Mouse (Mus musculus) liver, embryonic 14.5 days (tissue): Measurements from ENCODE around the gene Sema6b. TPM values are rescaled to one million over a fixed set of nuclear protein-coding genes. Genes with fewer than 3 reads are reported as not detected.
A peak's percentile ranks its signal among the peaks of the same experiment; 100 is the strongest.

Source experiments
- ATAC-seq: fragments of 200-750 bp; cut with Nextera tagmentation; 2 replicates; pipeline ENCODE4 v1.8.0; 2017; ENCODE audit warnings: moderate number of reproducible peaks, mild to moderate bottlenecking, moderate library complexity; ENCODE audit not compliant: insufficient read depth
- DNase-seq, 3 experiments: peaks; one replicate each; pipeline ENCODE4 v3.0.0-alpha.2; 2012 to 2013; ENCODE audit warnings: low read depth in 3 of 3, low spot score in 3 of 3
- H3K27ac ChIP-seq: fragments of 300-500 bp; sonication (generic); 2 replicates; pipeline ENCODE4 v1.5.1; 2014; ENCODE audit warnings: moderate library complexity, mild to moderate bottlenecking, control low read depth, inconsistent platforms
- H3K27me3 ChIP-seq: fragments of 300-500 bp; sonication (generic); 2 replicates; pipeline ENCODE4 v1.6.1; 2014; ENCODE audit warnings: mild to moderate bottlenecking, low read length, moderate library complexity; ENCODE audit not compliant: control insufficient read depth, insufficient read depth
- H3K36me3 ChIP-seq: fragments of 300-500 bp; sonication (generic); replicated peaks from 2 replicates; pipeline ENCODE4 v1.6.1; 2014; ENCODE audit warnings: low read depth; ENCODE audit not compliant: control insufficient read depth, insufficient read depth
- H3K4me1 ChIP-seq, 2 experiments: fragments of 200-500 bp in 1 of 2; fragments of 300-500 bp in 1 of 2; sonication (generic) in 1 of 2; replicated peaks; 2 replicates each; pipeline ENCODE4 v1.6.1; 2012 to 2014; ENCODE audit warnings: antibody characterized with exemption in 1 of 2, inconsistent platforms in 1 of 2, low read length in 1 of 2; ENCODE audit not compliant: control insufficient read depth in 2 of 2, insufficient read depth in 2 of 2
- H3K4me2 ChIP-seq: fragments of 300-500 bp; sonication (generic); 2 replicates; pipeline ENCODE4 v1.6.1; 2014; ENCODE audit warnings: low read depth, mild to moderate bottlenecking, control low read depth, moderate library complexity
- H3K4me3 ChIP-seq, 2 experiments: fragments of 200-500 bp in 1 of 2; fragments of 300-500 bp in 1 of 2; sonication (generic) in 1 of 2; 2 replicates each; pipeline ENCODE4 v1.5.1; 2012 to 2014; ENCODE audit warnings: low read depth in 2 of 2, low read length in 2 of 2, mild to moderate bottlenecking in 2 of 2, control low read depth in 1 of 2, inconsistent platforms in 1 of 2, moderate library complexity in 1 of 2; ENCODE audit not compliant: insufficient read depth in 1 of 2
- H3K9ac ChIP-seq: fragments of 300-500 bp; sonication (generic); replicated peaks from 2 replicates; pipeline ENCODE4 v1.6.1; 2014; ENCODE audit warnings: mild to moderate bottlenecking, control low read depth, moderate library complexity
- H3K9me3 ChIP-seq: fragments of 300-500 bp; sonication (generic); 2 replicates; pipeline ENCODE4 v1.6.1; 2016; ENCODE audit warnings: low read length, mixed read lengths; ENCODE audit not compliant: control insufficient read depth
- CTCF ChIP-seq: IDR thresholded peaks from 2 replicates; pipeline ENCODE4 v1.5.1; 2016; ENCODE audit warnings: antibody characterized with exemption, low read depth, control low read depth
- EP300 ChIP-seq: IDR thresholded peaks from 2 replicates; pipeline ENCODE4 v1.6.1; 2016; ENCODE audit warnings: antibody characterized with exemption, low read depth
- WGBS: fragments of 180-500 bp; shearing (Covaris S2); extraction: QIAGEN DNeasy Blood & Tissue Kit; methylation state at CpG from one replicate; pipeline ENCODE4 v1.1.7; 2014; ENCODE audit not compliant: insufficient replicate concordance; 5-methylcytosine and 5-hydroxymethylcytosine counted together
- polyA plus RNA-seq, 2 experiments: library from polyadenylated mRNA; depleted of rRNA in 1 of 2; stranded (reverse) in 1 of 2; unstranded in 1 of 2; fragments of >200 nt; fragmentation: Nextera tagmentation in 1 of 2; extraction: Ambion mirVana in 1 of 2; gene quantifications; 2 replicates each; pipeline versions ENCODE4 v1.2.1 to v1.2.3; 2012 to 2014

Gene Sema6b
- polyA plus RNA-seq, 2 experiments: 0.43 to 0.92 TPM

GRCm38 (mm10) chr17:56119981-56120880 is 19.9 kb downstream of the Sema6b start:
- H3K9ac ChIP-seq: no peak overlapping the region
- peaks cover 4% of the 10 kb centered on the region; the same call in 1 of the 2 replicates for H3K9me3 ChIP-seq
- no peak overlapping the region for H3K27ac ChIP-seq
- peaks cover 40% of the 10 kb centered on the region for H3K27me3 ChIP-seq
- 0 out of 2 replicates have a peak overlapping the region, but pooled peaks have one; percentile 9 for H3K4me2 ChIP-seq
- no peak overlapping the region for H3K4me3 ChIP-seq
- DNase-seq (no peak), ATAC-seq (no peak)
- H3K4me1 ChIP-seq: no peaks in the 10 kb centered on the region
- 8% methylated on average over 66 of the region's 66 CpGs for WGBS
- TF ChIP-seq EP300: no peak
- no peak for TF ChIP-seq CTCF
- no peaks in the 10 kb centered on the region for H3K36me3 ChIP-seq

GRCm38 (mm10) chr17:56119431-56119830 is 20.7 kb downstream of the Sema6b start:
- no peak for ATAC-seq
- Histone ChIP-seq H3K4me3 (no peak overlapping the region), H3K9ac (no peak overlapping the region), H3K36me3 (no peaks in the 10 kb centered on the region), H3K9me3 (peaks cover 4% of the 10 kb centered on the region; the same call in 1 of the 2 replicates), H3K4me1 (no peaks in the 10 kb centered on the region), H3K4me2 (no peak overlapping the region), H3K27ac (no peak overlapping the region), H3K27me3 (peaks cover 38% of the 10 kb centered on the region)
- no peak for TF ChIP-seq EP300
- no peak for TF ChIP-seq CTCF
- 35% methylated on average over 12 of the region's 12 CpGs for WGBS
- DNase-seq: no peak

DNA sequence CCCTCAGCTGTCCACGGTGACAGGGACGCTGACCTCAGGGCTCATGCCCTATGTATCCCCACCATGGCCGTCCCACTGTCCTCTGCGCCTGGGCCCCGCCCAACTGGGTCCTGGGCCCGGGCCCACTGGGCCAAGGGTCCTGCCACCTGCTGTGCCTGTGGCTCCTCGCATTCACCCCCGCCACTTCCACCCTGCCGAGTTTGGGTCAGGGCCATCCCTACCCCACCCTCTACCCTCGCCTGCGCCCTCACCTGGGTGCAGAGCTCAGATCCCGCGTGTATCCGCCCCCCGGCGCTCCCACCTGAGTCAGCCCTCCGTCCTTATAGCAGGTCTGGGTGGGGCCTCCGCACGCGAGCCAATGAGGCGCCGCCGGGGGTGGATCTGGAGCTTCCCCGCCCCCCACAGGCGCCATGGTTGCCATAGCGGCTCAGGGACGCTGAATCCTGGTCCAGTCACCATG is 22.9 kb downstream of the Sema6b start, which contains the start of gene Plin5:
Gene Plin5 (minus strand): TSS at position 346 of the 460 bp plus-strand sequence.
- no peak within 1 kb of the TSS for H3K9ac ChIP-seq
- H3K27ac ChIP-seq: no peak within 1 kb of the TSS
- H3K9me3 ChIP-seq: peaks cover under 1% of the 10 kb centered on the region; the same call in 1 of the 2 replicates
- peaks cover 31% of the 10 kb centered on the region for H3K27me3 ChIP-seq
- no peak for DNase-seq
- 2% methylated on average over 27 of the region's 27 CpGs for WGBS
- peak within 1 kb of the TSS; percentile 51 for H3K4me2 ChIP-seq
- H3K36me3 ChIP-seq: no peaks in the 10 kb centered on the region
- ATAC-seq: peak; percentile 56
- no peak for TF ChIP-seq EP300
- TF ChIP-seq CTCF: no peak
- H3K4me1 ChIP-seq: no peaks in the 10 kb centered on the region
- H3K4me3 ChIP-seq: peak within 1 kb of the TSS in 1 of 2 experiments; percentile 29; a peak in 1 of 4 replicates

- no peak for TF ChIP-seq EP300
- Histone ChIP-seq H3K4me2 (no peak overlapping the region), H3K27ac (no peak overlapping the region), H3K36me3 (no peaks in the 10 kb centered on the region), H3K9ac (no peak overlapping the region), H3K9me3 (no peaks in the 10 kb centered on the region), H3K4me3 (no peak overlapping the region), H3K27me3 (peaks cover 24% of the 10 kb centered on the region), H3K4me1 (no peaks in the 10 kb centered on the region)
- DNase-seq: no peak
- no peak for ATAC-seq
- 50% methylated on average over 10 of the region's 10 CpGs for WGBS
Observed at GRCm38 (mm10) chr17:56116193-56116592, 23.9 kb downstream of the Sema6b start.

GRCm38 (mm10) chr17:56112743-56113142 is 27.4 kb downstream of the Sema6b start:
- no peaks in the 10 kb centered on the region; the same call in 1 of the 2 replicates for H3K27me3 ChIP-seq
- no peaks in the 10 kb centered on the region for H3K9me3 ChIP-seq
- H3K27ac ChIP-seq: no peak overlapping the region
- no peaks in the 10 kb centered on the region for H3K4me1 ChIP-seq
- no peaks in the 10 kb centered on the region for H3K36me3 ChIP-seq
- H3K4me2 ChIP-seq: no peak overlapping the region
- 52% methylated on average over 3 of the region's 3 CpGs for WGBS
- no peak overlapping the region for H3K9ac ChIP-seq
- ATAC-seq: no peak
- H3K4me3 ChIP-seq: no peak overlapping the region
- no peak for DNase-seq
- TF ChIP-seq EP300: no peak
